Comparison of ENCODE assay signal across 20 mouse cellular contexts in genomic region chr1:193083051-193083450, GRCm38 (mm10). TPM values are rescaled to one million over a fixed set of nuclear protein-coding genes. Genes with fewer than 3 reads are reported as not detected.
DNase-seq lines count a peak whose midpoint lies in the region; ATAC-seq and TF ChIP-seq lines count a peak whose summit lies in the region.
"Had no signal": no experiment of that assay in that cellular context is flagged by ENCODE, and none has a peak within 500 bp of the region (broad histone marks: within the 10 kb centered on the region; RNA-seq: fewer than 3 reads in every experiment).

No protein-coding gene starts in this region.

- H3K4me2 ChIP-seq in intestine, embryonic 16.5 days (ENCODE audit: low read depth, low read length): no peak overlapping the region
- H3K4me2 ChIP-seq in intestine, embryonic 15.5 days (replicated peaks): no peak overlapping the region
- no peak overlapping the region for H3K4me2 ChIP-seq in intestine, postnatal 0 days (replicated peaks; ENCODE audit: low read depth)
- H3K4me2 ChIP-seq: embryonic facial prominence, embryonic 13.5 days; heart, embryonic 12.5 days had no signal

- H3K4me1 ChIP-seq in intestine, embryonic 16.5 days (ENCODE audit: control insufficient read depth, insufficient read depth, low read length): peaks cover 12% of the 10 kb centered on the region; the same call in 1 of the 2 replicates
- peaks cover 4% of the 10 kb centered on the region for H3K4me1 ChIP-seq in intestine, embryonic 15.5 days (replicated peaks)
- H3K4me1 ChIP-seq in thymus, adult 2 months (replicated peaks; ENCODE audit: control insufficient read depth, insufficient read depth, low read length): peaks cover 34% of the 10 kb centered on the region
- no peaks in the 10 kb centered on the region for H3K4me1 ChIP-seq in intestine, postnatal 0 days (replicated peaks; ENCODE audit: control insufficient read depth, insufficient read depth, low read length)

- H3K27ac ChIP-seq in intestine, embryonic 16.5 days (ENCODE audit: low read length): no peak overlapping the region
- H3K27ac ChIP-seq in intestine, embryonic 15.5 days: no peak overlapping the region
- H3K27ac ChIP-seq in thymus, adult 2 months (ENCODE audit: control insufficient read depth, insufficient read depth, low read length): 0 out of 2 replicates have a peak overlapping the region, but pooled peaks have one; percentile 8
- H3K27ac ChIP-seq in intestine, postnatal 0 days (ENCODE audit: low read depth, low read length): no peak overlapping the region
- H3K27ac ChIP-seq: gastrocnemius, adult 2 months; layer of hippocampus, adult 2 months; liver, embryonic 14.5 days; stomach, postnatal 0 days had no signal

- H3K36me3 ChIP-seq in intestine, embryonic 16.5 days (ENCODE audit: control insufficient read depth, insufficient read depth, low read length): no peaks in the 10 kb centered on the region
- no peaks in the 10 kb centered on the region for H3K36me3 ChIP-seq in intestine, embryonic 15.5 days
- H3K36me3 ChIP-seq in thymus, adult 2 months (ENCODE audit: control insufficient read depth, insufficient read depth, low read length): no peaks in the 10 kb centered on the region
- H3K36me3 ChIP-seq in intestine, postnatal 0 days (ENCODE audit: control insufficient read depth, insufficient read depth): no peaks in the 10 kb centered on the region
- H3K36me3 ChIP-seq: embryonic facial prominence, embryonic 13.5 days; heart, embryonic 12.5 days had no signal

- no peak for DNase-seq in thymus, adult 2 months
- no peak for DNase-seq in thymus, postnatal 0 days (ENCODE audit: low spot score)
- no peak for DNase-seq in urinary bladder, postnatal 10 days (ENCODE audit: low spot score)
- DNase-seq: adrenal gland, postnatal 14 days; B cell, adult 2 months; cerebellum, adult 9-10 months; gastrocnemius, adult 2 months; kidney, adult 11 months; kidney, postnatal 10 days; right cerebral cortex, postnatal 25 days; thymus, postnatal 4 days had no signal

- no peaks in the 10 kb centered on the region for H3K9me3 ChIP-seq in intestine, embryonic 16.5 days (ENCODE audit: control insufficient read depth, low read length)
- no peaks in the 10 kb centered on the region for H3K9me3 ChIP-seq in intestine, embryonic 15.5 days
- H3K9me3 ChIP-seq in intestine, postnatal 0 days (ENCODE audit: control insufficient read depth): no peaks in the 10 kb centered on the region
- H3K9me3 ChIP-seq: embryonic facial prominence, embryonic 13.5 days; heart, embryonic 12.5 days had no signal

- WGBS in intestine, embryonic 16.5 days: 74% methylated on average over 7 of the region's 7 CpGs
- 74% methylated on average over 7 of the region's 7 CpGs for WGBS in intestine, embryonic 15.5 days
- 93% methylated on average over 7 of the region's 7 CpGs for WGBS in thymus, adult 2 months
- WGBS in intestine, postnatal 0 days: 67% methylated on average over 7 of the region's 7 CpGs

- H3K27me3 ChIP-seq in intestine, embryonic 16.5 days (replicated peaks; ENCODE audit: control insufficient read depth, insufficient read depth, low read length): no peaks in the 10 kb centered on the region
- no peaks in the 10 kb centered on the region for H3K27me3 ChIP-seq in intestine, embryonic 15.5 days (replicated peaks)
- H3K27me3 ChIP-seq in thymus, adult 2 months (ENCODE audit: control insufficient read depth, insufficient read depth, low read length): no peaks in the 10 kb centered on the region
- no peaks in the 10 kb centered on the region for H3K27me3 ChIP-seq in intestine, postnatal 0 days (replicated peaks; ENCODE audit: control insufficient read depth, insufficient read depth, low read length)
- H3K27me3 ChIP-seq: embryonic facial prominence, embryonic 13.5 days; heart, embryonic 12.5 days had no signal

- H3K9ac ChIP-seq in intestine, embryonic 16.5 days (ENCODE audit: low read depth, low read length): no peak overlapping the region
- H3K9ac ChIP-seq in intestine, embryonic 15.5 days: no peak overlapping the region
- no peak overlapping the region for H3K9ac ChIP-seq in intestine, postnatal 0 days (ENCODE audit: low read depth, low read length)
- H3K9ac ChIP-seq: embryonic facial prominence, embryonic 13.5 days; heart, embryonic 12.5 days; liver, embryonic 14.5 days had no signal

- no peak for TF ChIP-seq POLR2A in thymus, adult 2 months (IDR thresholded peaks at IDR 0.05; ENCODE audit: control insufficient read depth, extremely low read depth, insufficient read depth, low read length, poor library complexity)

- no peak overlapping the region for H3K4me3 ChIP-seq in intestine, embryonic 16.5 days (ENCODE audit: low read length)
- H3K4me3 ChIP-seq in intestine, embryonic 15.5 days (replicated peaks): no peak overlapping the region
- H3K4me3 ChIP-seq in thymus, adult 2 months (ENCODE audit: control insufficient read depth, insufficient read depth, low read length): no peak overlapping the region
- H3K4me3 ChIP-seq in intestine, postnatal 0 days (ENCODE audit: low read depth, low read length): no peak overlapping the region
- H3K4me3 ChIP-seq: embryonic facial prominence, embryonic 13.5 days; gastrocnemius, adult 2 months; heart, embryonic 12.5 days; layer of hippocampus, adult 2 months had no signal

- no peak for TF ChIP-seq CTCF in thymus, adult 2 months (IDR thresholded peaks at IDR 0.05; ENCODE audit: borderline replicate concordance, control insufficient read depth, extremely low read depth, insufficient read depth, low read length, poor library complexity)
- no peak for TF ChIP-seq CTCF in intestine, postnatal 0 days (IDR thresholded peaks at IDR 0.05; ENCODE audit: low read depth)

- peak; percentile 29; the same call in 1 of the 2 replicates for ATAC-seq in intestine, embryonic 16.5 days
- ATAC-seq in intestine, embryonic 15.5 days: no peak
- ATAC-seq in intestine, postnatal 0 days: peak; percentile 41; the same call in 1 of the 2 replicates
- ATAC-seq in cerebellum, adult (ENCODE audit: insufficient number of reproducible peaks, low FRiP score, low TSS enrichment): no peak

RNA-seq across cellular contexts. Expression of gene Diexf, which starts 47.0 kb away (rescaled TPM):
- 5.0 and 9.2 TPM in 2 replicates for polyA plus RNA-seq in intestine, embryonic 16.5 days (2015; fragmentation: Nextera tagmentation; extraction: Ambion mirVana)
- polyA plus RNA-seq in intestine, embryonic 15.5 days (2015; fragmentation: Nextera tagmentation; extraction: Ambion mirVana): 7.5 and 9.7 TPM in 2 replicates
- 67.4 and 76.9 TPM in 2 replicates for polyA plus RNA-seq in thymus, adult 2 months (2012; rRNA removed)
- 10.2 and 12.9 TPM in 2 replicates for polyA plus RNA-seq in thymus, postnatal 0 days (2015; fragmentation: Nextera tagmentation; extraction: Ambion mirVana)
- polyA plus RNA-seq in intestine, postnatal 0 days (2015; fragmentation: Nextera tagmentation; extraction: Ambion mirVana): 1.7 and 1.8 TPM in 2 replicates

RNA-seq across cellular contexts. Expression of gene Syt14, which starts 47.5 kb away (rescaled TPM):
- polyA plus RNA-seq in intestine, embryonic 16.5 days (2015; fragmentation: Nextera tagmentation; extraction: Ambion mirVana): 1.3 and 1.4 TPM in 2 replicates
- polyA plus RNA-seq in intestine, embryonic 15.5 days (2015; fragmentation: Nextera tagmentation; extraction: Ambion mirVana): 1.9 and 2.3 TPM in 2 replicates
- 0.78 and 0.97 TPM in 2 replicates for polyA plus RNA-seq in thymus, adult 2 months (2012; rRNA removed)
- polyA plus RNA-seq in thymus, postnatal 0 days (2015; fragmentation: Nextera tagmentation; extraction: Ambion mirVana): 1.1 and 2.0 TPM in 2 replicates
- polyA plus RNA-seq in intestine, postnatal 0 days (2015; fragmentation: Nextera tagmentation; extraction: Ambion mirVana): 0.73 and 0.75 TPM in 2 replicates

Comparison
In these comparisons a context has a peak if more than half of its experiments do, and no peak if none do; other contexts are left out.
1. ATAC-seq: peak in intestine, embryonic 16.5 days (single experiment) and intestine, postnatal 0 days (single experiment); none in intestine, embryonic 15.5 days (single experiment) and cerebellum, adult (single experiment).